Comparison of ENCODE assay signal across 9 mouse cellular contexts in genomic region chr8:120298601-120299532, GRCm38 (mm10).
A peak's percentile ranks its signal among the peaks of the same experiment; 100 is the strongest.
DNase-seq lines count a peak whose midpoint lies in the region; ATAC-seq and TF ChIP-seq lines count a peak whose summit lies in the region.
"Had no signal": no experiment of that assay in that cellular context is flagged by ENCODE, and none has a peak within 500 bp of the region (broad histone marks: within the 10 kb centered on the region; RNA-seq: fewer than 3 reads in every experiment).

No protein-coding gene starts in this region.

- TF ChIP-seq CTCF in intestine, postnatal 0 days (IDR thresholded peaks at IDR 0.05; ENCODE audit: low read depth): no peak
- TF ChIP-seq CTCF in olfactory bulb, adult 2 months (IDR thresholded peaks at IDR 0.05; ENCODE audit: insufficient read depth, low read depth, low read length): no peak
- no peak for TF ChIP-seq CTCF in cerebellum, adult 2 months (IDR thresholded peaks at IDR 0.05; ENCODE audit: borderline replicate concordance, insufficient read depth, low read depth, low read length)
- TF ChIP-seq CTCF in left cerebral cortex, adult 2 months (IDR thresholded peaks at IDR 0.05): no peak

- H3K9me3 ChIP-seq in embryonic facial prominence, embryonic 14.5 days (ENCODE audit: control insufficient read depth, low read length): no peaks in the 10 kb centered on the region
- H3K9me3 ChIP-seq in intestine, postnatal 0 days (ENCODE audit: control insufficient read depth): no peaks in the 10 kb centered on the region

- peak overlapping the region; percentile 54; the same call in 1 of the 2 replicates for H3K9ac ChIP-seq in embryonic facial prominence, embryonic 14.5 days (ENCODE audit: low read depth, low read length)
- H3K9ac ChIP-seq in intestine, postnatal 0 days (ENCODE audit: low read depth, low read length): no peak overlapping the region

- H3K4me2 ChIP-seq in embryonic facial prominence, embryonic 14.5 days (ENCODE audit: low read depth, low read length): peak overlapping the region; percentile 27
- no peak overlapping the region for H3K4me2 ChIP-seq in intestine, postnatal 0 days (replicated peaks; ENCODE audit: low read depth)

- ATAC-seq in embryonic facial prominence, embryonic 14.5 days (ENCODE audit: low read depth): peak; percentile 68
- no peak for ATAC-seq in intestine, postnatal 0 days
- ATAC-seq: Patski had no signal

- no peaks in the 10 kb centered on the region for H3K27me3 ChIP-seq in embryonic facial prominence, embryonic 14.5 days (replicated peaks; ENCODE audit: control insufficient read depth, insufficient read depth, low read length)
- H3K27me3 ChIP-seq in intestine, postnatal 0 days (replicated peaks; ENCODE audit: control insufficient read depth, insufficient read depth, low read length): no peaks in the 10 kb centered on the region
- H3K27me3 ChIP-seq in cerebellum, adult 2 months (ENCODE audit: control insufficient read depth, insufficient read depth, low read length): no peaks in the 10 kb centered on the region
- H3K27me3 ChIP-seq: Patski had no signal

- H3K4me3 ChIP-seq in embryonic facial prominence, embryonic 14.5 days (ENCODE audit: low read depth, low read length): no peak overlapping the region
- H3K4me3 ChIP-seq in intestine, postnatal 0 days (ENCODE audit: low read depth, low read length): no peak overlapping the region
- H3K4me3 ChIP-seq in olfactory bulb, adult 2 months (ENCODE audit: insufficient read depth, low read depth, low read length): no peak overlapping the region
- no peak overlapping the region for H3K4me3 ChIP-seq in cerebellum, adult 2 months (replicated peaks; ENCODE audit: insufficient read depth, low read depth, low read length)
- H3K4me3 ChIP-seq in left cerebral cortex, adult 2 months: no peak overlapping the region

- peak overlapping the region; percentile 90 for H3K27ac ChIP-seq in embryonic facial prominence, embryonic 14.5 days (replicated peaks; ENCODE audit: low read depth, low read length)
- H3K27ac ChIP-seq in intestine, postnatal 0 days (ENCODE audit: low read depth, low read length): 0 out of 2 replicates have a peak overlapping the region, but pooled peaks have one; percentile 35
- peak overlapping the region; percentile 2; the same call in 1 of the 2 replicates for H3K27ac ChIP-seq in olfactory bulb, adult 2 months (ENCODE audit: insufficient read depth, low read depth, low read length)
- no peak overlapping the region for H3K27ac ChIP-seq in cerebellum, adult 2 months (ENCODE audit: insufficient read depth, low read length)
- no peak overlapping the region for H3K27ac ChIP-seq in left cerebral cortex, adult 2 months

- peak; percentile 56 for DNase-seq in left cerebral cortex, postnatal 4 days
- no peak for DNase-seq in left cerebral cortex, postnatal 10 days (ENCODE audit: extremely low spot score in 1 of 2, low spot score in 2 of 2)
- peak; percentile 91 for DNase-seq in embryonic facial prominence, embryonic 14.5 days (ENCODE audit: low spot score)
- DNase-seq in cerebellum, adult 2 months: no peak
- no peak for DNase-seq in urinary bladder, adult 18-20 months (ENCODE audit: low spot score in 2 of 2)
- no peak for DNase-seq in left cerebral cortex, adult 2 months (ENCODE audit: extremely low spot score in 1 of 2, low spot score in 2 of 2)

- WGBS in embryonic facial prominence, embryonic 14.5 days: 37% methylated on average over 22 of the region's 22 CpGs
- WGBS in intestine, postnatal 0 days: 63% methylated on average over 22 of the region's 22 CpGs
- WGBS in olfactory bulb, adult 2 months: 53% methylated on average over 22 of the region's 22 CpGs
- WGBS in cerebellum, adult 2 months: 74% methylated on average over 22 of the region's 22 CpGs

- H3K4me1 ChIP-seq in embryonic facial prominence, embryonic 14.5 days (ENCODE audit: control insufficient read depth, insufficient read depth, low read length): peaks cover 66% of the 10 kb centered on the region
- H3K4me1 ChIP-seq in intestine, postnatal 0 days (replicated peaks; ENCODE audit: control insufficient read depth, insufficient read depth, low read length): peaks cover 4% of the 10 kb centered on the region
- peaks cover 72% of the 10 kb centered on the region for H3K4me1 ChIP-seq in olfactory bulb, adult 2 months (ENCODE audit: control insufficient read depth, insufficient read depth, low read length)
- peaks cover 33% of the 10 kb centered on the region for H3K4me1 ChIP-seq in cerebellum, adult 2 months (ENCODE audit: control insufficient read depth, insufficient read depth, low read length)

- intact Hi-C loops in left cerebral cortex, postnatal 4 days (cut with DNase I): no loop called here
- intact Hi-C loops in left cerebral cortex, postnatal 10 days (cut with DNase I): no loop called here
- intact Hi-C loops in left cerebral cortex, adult 2 months (cut with DNase I): no loop called here

- H3K36me3 ChIP-seq in embryonic facial prominence, embryonic 14.5 days (ENCODE audit: control insufficient read depth, insufficient read depth, low read length): no peaks in the 10 kb centered on the region
- H3K36me3 ChIP-seq in intestine, postnatal 0 days (ENCODE audit: control insufficient read depth, insufficient read depth): no peaks in the 10 kb centered on the region

- TF ChIP-seq POLR2A in olfactory bulb, adult 2 months (IDR thresholded peaks at IDR 0.05; ENCODE audit: insufficient read depth, low read depth, low read length): no peak
- no peak for TF ChIP-seq POLR2A in cerebellum, adult 2 months (IDR thresholded peaks at IDR 0.05; ENCODE audit: borderline replicate concordance, insufficient read depth, low read length)

Comparison
In these comparisons a context has a peak if more than half of its experiments do, and no peak if none do; other contexts are left out.
1. DNase-seq: peak in left cerebral cortex, postnatal 4 days (single experiment) and embryonic facial prominence, embryonic 14.5 days (single experiment); none in left cerebral cortex, postnatal 10 days (0 of 2), cerebellum, adult 2 months (0 of 2), urinary bladder, adult 18-20 months (0 of 2) and left cerebral cortex, adult 2 months (0 of 2).
2. H3K27ac ChIP-seq: peak in embryonic facial prominence, embryonic 14.5 days (single experiment), intestine, postnatal 0 days (single experiment) and olfactory bulb, adult 2 months (single experiment); none in cerebellum, adult 2 months (single experiment) and left cerebral cortex, adult 2 months (single experiment).